Mouse (Mus musculus): ENCODE measurements around the gene Cdh15.

- no peak for TF ChIP-seq ZNF384 (IDR thresholded peaks at IDR 0.05; ENCODE audit: low read depth, low read length)
- TF ChIP-seq HCFC1 (IDR thresholded peaks at IDR 0.05; ENCODE audit: borderline replicate concordance, insufficient read depth, low read length) = no peak
- no peak for TF ChIP-seq CHD2 (IDR thresholded peaks at IDR 0.05; ENCODE audit: low read depth, low read length)
- TF ChIP-seq ZC3H11A (IDR thresholded peaks at IDR 0.05; ENCODE audit: borderline replicate concordance, low read depth, low read length) = no peak
- no peak for TF ChIP-seq MAFK (IDR thresholded peaks at IDR 0.05; ENCODE audit: insufficient read depth, low read depth, low read length)
Measured at GRCm38 (mm10) chr8:122845662-122846061, 2.1 kb upstream of the Cdh15 start.
